Mouse (Mus musculus) megakaryocyte, embryonic 14.5 days (primary cell): ENCODE data around the gene Ttn.

Source experiments
- FLI1 ChIP-seq: IDR thresholded peaks from 2 replicates; pipeline ENCODE4 v1.6.1; 2012; ENCODE audit warnings: low read length, inconsistent platforms, mixed read lengths
- GATA1 ChIP-seq: IDR thresholded peaks from 3 replicates; pipeline ENCODE4 v1.6.1; 2012; ENCODE audit warnings: mixed read lengths, low read length, inconsistent platforms, borderline replicate concordance

GRCm38 (mm10) chr2:76762154-76762553 is 220.2 kb downstream of the Ttn start:
- TF ChIP-seq GATA1, result no peak
- TF ChIP-seq FLI1, result no peak
